Mouse (Mus musculus) heart, postnatal 0 days (tissue): ENCODE results near the gene Nuak2.

ENCODE experiments used
- CTCF ChIP-seq: IDR thresholded peaks from 2 replicates; pipeline ENCODE4 v1.5.1; 2016; ENCODE audit warnings: antibody characterized with exemption, control low read depth, low read depth
- EP300 ChIP-seq: IDR thresholded peaks from 2 replicates; pipeline ENCODE4 v1.6.1; 2016; ENCODE audit warnings: antibody characterized with exemption, low read depth

- TF ChIP-seq EP300, result no peak
- TF ChIP-seq CTCF, result no peak
Observed at GRCm38 (mm10) chr1:132317413-132317812, 1.5 kb downstream of the Nuak2 start.
